Mouse (Mus musculus): ENCODE data around the gene Wdr35.

DNA sequence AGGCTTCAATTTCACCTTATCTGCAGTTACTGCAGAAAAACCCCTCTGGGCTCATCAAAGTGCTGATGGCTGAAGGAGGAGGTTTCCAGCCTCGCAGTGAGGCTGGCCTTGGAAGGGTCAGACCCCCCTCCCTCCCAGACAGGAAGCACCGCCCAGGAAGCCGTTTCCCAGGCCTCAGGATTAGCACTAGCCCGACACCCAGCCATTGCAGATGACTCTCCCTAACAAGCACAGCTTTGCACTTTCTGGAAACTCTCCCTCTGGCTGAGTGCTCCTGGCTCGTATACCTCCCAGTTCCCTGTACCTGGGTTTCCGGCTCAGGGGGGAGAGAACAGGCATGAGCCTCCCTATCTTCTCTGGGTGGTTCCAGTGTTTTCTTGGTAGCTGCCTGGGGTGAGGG is 77.1 kb downstream of the Wdr35 start:
- TF ChIP-seq POLR2A (IDR thresholded peaks at IDR 0.05; ENCODE audit: low read depth, low read length) (no peak), CTCF (conservative IDR thresholded peaks at IDR 0.05 in 1 of 2, IDR thresholded peaks at IDR 0.05 in 1 of 2; ENCODE audit: low read depth in 2 of 2, low read length in 2 of 2) (no peak), MAX (IDR thresholded peaks at IDR 0.05; ENCODE audit: low read length) (no peak), RCOR1 (conservative IDR thresholded peaks at IDR 0.05; ENCODE audit: low read depth, low read length) (no peak), ZC3H11A (IDR thresholded peaks at IDR 0.05; ENCODE audit: low read depth, low read length) (no peak), MXI1 (IDR thresholded peaks at IDR 0.05; ENCODE audit: low read depth, low read length) (no peak), USF1 (IDR thresholded peaks at IDR 0.05; ENCODE audit: low read depth, low read length) (no peak)

All from CH12.LX (cell line).